Mouse (Mus musculus): ENCODE results near the gene Ncoa1.

GRCm38 (mm10) chr12:4436198-4436597 lies 40.8 kb downstream of the Ncoa1 start:
- TF ChIP-seq CTCF (IDR thresholded peaks at IDR 0.05; ENCODE audit: low read depth, low read length) (no peak), POLR2A (IDR thresholded peaks at IDR 0.05; ENCODE audit: extremely low read depth, insufficient read depth, low read length) (no peak)

Measured in liver, adult 2 months (tissue).